Mouse (Mus musculus): ENCODE measurements around the gene Lef1.

The Lef1 gene

DNA sequence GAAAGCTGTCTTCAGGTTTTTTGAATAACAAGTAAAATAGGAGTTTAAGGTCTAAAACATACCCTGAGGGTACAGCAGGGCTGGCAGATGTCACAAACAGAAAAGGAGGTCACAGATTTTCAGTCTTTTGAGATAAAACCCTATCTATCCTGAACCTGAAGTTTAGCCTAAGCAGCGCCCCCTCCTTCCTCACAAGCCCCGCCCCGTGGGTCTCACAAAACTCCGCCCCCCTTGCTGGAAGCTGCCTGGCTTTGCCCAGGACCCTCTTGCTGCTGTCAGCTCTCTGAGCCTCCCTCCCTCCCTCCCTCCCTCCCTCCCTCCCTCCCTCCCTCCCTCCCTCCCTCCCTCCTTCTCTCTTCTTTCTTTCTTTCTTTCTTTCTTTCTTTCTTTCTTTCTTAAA is 31.3 kb downstream of the Lef1 start:
- no peak for DNase-seq

- DNase-seq = no peak
These were observed 34.0 kb downstream of the Lef1 start for GRCm38 (mm10) chr3:131144250-131144649.

DNA sequence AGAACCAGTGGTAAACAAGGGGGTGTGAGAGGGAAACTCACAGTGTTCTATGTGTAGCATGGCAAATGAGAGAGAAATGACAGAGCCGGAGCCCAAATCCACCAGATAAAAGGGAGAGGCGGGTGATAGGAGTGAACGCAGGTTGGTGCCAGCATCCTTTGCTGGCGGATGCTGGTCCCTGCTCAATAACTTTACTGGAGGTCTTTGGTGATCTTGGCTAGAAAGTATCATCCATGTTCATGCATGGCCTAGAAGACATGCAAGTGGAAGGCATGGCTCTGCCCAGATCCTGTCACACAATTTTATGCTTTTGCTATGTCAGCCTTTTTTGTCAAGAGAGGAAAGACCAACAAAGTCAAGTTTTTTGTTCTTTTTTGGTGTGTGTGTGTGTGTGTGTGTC is 42.6 kb downstream of the Lef1 start:
- DNase-seq = no peak

GRCm38 (mm10) chr3:131153896-131154295 is 43.6 kb downstream of the Lef1 start:
- no peak for DNase-seq

DNA sequence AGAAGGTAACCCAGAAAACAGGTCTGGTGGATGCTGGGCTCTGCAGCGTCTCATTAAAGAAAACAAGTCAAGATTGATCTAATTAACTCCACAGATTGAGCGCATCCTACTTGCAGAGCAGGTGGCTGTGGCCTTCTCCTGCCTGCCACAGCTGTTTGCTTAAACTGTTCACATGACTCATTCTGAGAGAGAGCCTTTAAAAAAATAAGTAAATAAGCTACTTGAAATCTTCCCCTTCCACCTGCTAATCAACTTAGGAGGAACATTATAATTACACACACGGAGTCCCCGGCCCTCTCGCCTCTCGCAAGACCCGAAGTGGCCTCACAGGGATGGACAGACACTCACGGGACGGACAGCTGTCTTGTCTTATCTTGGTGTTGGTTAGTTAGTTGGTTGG is 44.3 kb downstream of the Lef1 start:
- DNase-seq = no peak

- no peak for DNase-seq
These were observed 44.8 kb downstream of the Lef1 start for GRCm38 (mm10) chr3:131155066-131155465.

GRCm38 (mm10) chr3:131155657-131156056 is 45.4 kb downstream of the Lef1 start:
- DNase-seq = no peak

DNA sequence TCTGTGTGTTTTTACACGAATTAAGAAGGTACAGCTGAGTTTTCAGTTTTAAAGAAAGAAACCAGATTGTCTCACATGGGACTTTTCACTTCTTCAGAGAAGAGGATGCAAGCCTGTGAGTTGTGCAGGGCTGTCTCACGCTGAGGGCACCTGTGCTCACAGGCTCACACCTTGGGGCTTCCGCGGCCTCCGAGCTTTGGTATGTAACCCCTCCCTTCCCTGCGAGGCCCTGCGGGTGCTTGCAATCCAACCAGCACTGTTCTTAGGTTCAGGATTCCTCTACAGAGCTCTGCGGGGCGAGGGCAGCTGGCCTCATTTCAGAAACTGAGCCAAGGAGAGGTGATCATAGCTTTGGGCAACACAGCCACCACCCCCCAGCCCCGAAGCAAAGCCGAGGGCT is 46.1 kb downstream of the Lef1 start:
- no peak for DNase-seq

DNA sequence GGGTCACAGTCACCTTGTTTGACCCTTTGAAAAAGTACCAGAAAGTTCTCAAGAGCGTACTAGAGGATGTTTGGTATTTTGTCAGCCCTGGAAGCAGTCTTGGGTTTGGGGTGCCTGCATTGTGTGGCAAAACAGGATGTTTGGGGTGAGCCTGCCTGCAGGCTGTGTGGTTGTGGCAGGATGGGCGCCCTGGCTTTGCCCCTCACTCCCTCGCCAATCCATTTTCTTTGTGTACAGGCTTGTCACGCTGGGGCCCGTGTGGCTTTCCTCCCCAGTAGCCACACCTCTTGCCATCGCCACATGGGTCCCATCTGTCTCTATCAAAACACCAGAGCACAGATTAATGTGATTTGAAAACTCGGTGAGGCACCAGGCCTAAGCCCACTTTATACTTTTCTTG is 47.2 kb downstream of the Lef1 start:
- DNase-seq = no peak

DNA sequence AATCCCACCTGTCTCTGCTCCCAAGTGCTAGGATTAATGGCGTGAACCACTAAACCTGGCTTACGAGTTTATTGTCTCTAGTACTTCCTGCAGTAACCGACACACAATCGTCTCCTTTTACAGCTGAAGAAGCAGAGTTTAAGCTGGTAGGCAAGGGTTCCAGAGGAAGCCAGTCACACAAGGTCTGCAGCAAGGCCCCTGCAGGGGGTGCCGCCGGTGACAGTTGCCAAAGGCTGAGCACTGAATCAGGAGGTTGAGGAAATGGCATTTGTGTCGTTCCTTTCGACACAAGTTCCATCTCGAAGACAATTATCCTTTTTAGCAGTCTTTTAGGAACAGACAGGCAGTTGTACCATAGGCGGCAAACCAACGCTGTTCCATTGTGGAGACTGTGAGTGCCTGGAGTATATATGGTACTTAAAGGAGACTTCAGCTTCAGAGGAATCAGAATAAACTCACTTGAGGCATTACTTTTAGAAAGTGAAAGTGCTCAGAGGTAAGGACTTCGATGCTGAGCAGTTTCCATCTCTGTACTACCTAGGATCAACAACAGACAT is 49.0 kb downstream of the Lef1 start:
- DNase-seq = no peak

- no peak for DNase-seq
These were observed 49.8 kb downstream of the Lef1 start for GRCm38 (mm10) chr3:131159881-131160615.

DNA sequence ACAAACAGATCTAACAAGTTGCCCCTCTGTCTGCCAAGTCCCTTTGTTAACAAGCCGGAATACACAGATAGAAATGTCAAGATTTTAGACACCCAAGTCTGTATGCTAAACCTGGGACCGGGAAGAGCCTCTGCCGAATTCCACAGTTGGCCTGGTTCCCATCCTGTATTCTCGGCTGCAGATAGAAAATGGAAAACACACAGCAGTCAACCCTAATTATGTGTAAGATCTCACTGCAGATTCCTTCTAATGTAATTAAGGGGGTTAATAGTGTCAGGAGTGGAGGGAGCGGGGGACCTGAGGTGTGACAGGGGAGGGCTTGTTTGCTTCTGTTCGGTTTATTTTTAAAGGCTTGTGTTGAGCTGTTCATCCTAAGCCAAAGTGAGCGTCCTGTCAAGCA is 50.6 kb downstream of the Lef1 start:
- no peak for DNase-seq

- DNase-seq = no peak
These were observed 57.5 kb downstream of the Lef1 start for GRCm38 (mm10) chr3:131167731-131168130.

GRCm38 (mm10) chr3:131169161-131169560 is 58.9 kb downstream of the Lef1 start:
- DNase-seq = no peak

- DNase-seq = no peak
These were observed 59.9 kb downstream of the Lef1 start for GRCm38 (mm10) chr3:131170099-131170643.

DNA sequence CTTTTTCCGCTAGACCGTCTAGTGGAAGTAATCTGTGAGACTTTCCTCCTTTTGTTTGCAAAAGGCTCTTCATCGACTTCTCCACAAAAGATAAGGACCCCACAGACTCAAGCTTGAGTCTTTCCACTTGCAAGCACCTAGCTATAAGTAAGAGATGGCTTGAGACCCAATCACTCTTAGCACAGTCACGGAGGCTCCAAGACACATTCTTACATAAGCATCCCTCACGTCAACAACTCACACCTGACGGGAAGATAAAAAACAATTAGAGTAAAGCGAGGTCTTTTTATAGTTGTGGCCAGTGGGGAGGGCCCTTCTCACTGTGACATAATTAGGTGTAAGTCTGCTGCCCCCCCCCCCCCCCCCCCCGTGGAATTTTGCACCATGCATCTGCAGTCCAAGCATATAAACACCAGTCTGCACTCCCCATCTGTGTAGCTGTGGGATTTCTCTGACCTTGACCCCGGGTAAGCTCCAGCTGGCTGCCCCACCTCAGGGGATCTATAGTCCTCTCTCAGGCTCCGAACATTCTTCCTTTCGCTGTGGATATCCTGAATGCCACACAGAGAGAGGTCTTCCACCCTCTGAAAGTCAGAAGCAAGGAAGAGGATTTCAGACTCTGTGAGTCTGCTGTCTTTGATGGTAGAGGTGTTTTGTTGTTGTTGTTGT is 61.2 kb downstream of the Lef1 start:
- no peak for DNase-seq

DNA sequence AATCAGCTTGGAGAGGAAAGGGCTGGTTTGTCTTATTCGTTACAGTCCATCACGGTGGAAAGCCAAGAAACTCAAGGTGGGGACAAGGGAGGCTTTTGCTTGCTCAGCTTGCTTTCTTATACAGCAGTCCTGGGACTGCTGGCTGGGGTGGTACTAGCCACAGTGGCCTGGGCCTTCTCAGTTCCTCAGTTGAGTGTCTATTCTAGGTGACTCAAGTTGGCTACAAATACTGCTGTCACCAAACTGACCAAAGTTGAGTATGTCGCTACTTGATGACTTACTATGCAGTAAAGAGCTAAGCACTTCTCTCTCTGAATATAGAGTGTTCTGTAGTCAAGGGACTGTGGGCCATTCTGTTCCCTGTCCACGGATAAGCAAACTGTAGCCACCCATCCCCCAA is 62.0 kb downstream of the Lef1 start:
- DNase-seq = no peak

- DNase-seq = no peak
These were observed 70.7 kb downstream of the Lef1 start for GRCm38 (mm10) chr3:131181006-131181405.

GRCm38 (mm10) chr3:131182158-131182557 is 71.9 kb downstream of the Lef1 start:
- no peak for DNase-seq

GRCm38 (mm10) chr3:131186193-131186592 is 75.9 kb downstream of the Lef1 start:
- DNase-seq = no peak

DNA sequence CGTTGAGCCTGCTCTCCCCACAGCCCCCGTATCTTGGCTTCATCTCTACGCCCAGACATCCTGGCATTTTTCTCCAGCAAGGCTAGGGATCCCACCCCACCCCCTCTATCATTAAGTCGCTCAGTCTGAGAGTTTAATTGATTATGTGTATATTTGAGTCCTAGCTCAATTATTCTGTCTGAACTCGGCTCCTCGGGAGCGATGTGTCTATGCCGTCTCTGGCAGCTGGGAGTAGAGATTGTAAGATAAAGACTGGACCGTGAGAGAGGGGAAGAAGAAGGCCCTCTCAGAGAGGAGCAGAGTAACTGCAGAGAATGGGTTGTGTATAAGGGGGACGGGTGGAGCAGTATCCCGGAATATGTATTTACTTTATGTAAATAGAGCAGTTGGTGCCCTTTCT is 80.0 kb downstream of the Lef1 start:
- DNase-seq = no peak

GRCm38 (mm10) chr3:131190671-131191367 is 80.5 kb downstream of the Lef1 start:
- DNase-seq = no peak

- no peak for DNase-seq
These were observed 81.2 kb downstream of the Lef1 start for GRCm38 (mm10) chr3:131191454-131191853.
